Mouse (Mus musculus): ENCODE measurements around the gene Slc35f4. TPM values are rescaled to one million over a fixed set of nuclear protein-coding genes. Genes with fewer than 3 reads are reported as not detected.
A peak's percentile ranks its signal among the peaks of the same experiment; 100 is the strongest.

Gene Slc35f4
- polyA plus RNA-seq (2016; fragmentation: Nextera tagmentation; extraction: Ambion mirVana), result 0.57 and 0.65 TPM in 2 replicates

- no peak; the same call in 1 of the 2 replicates for ATAC-seq (ENCODE audit: low FRiP score)
- H3K4me2 ChIP-seq, result peak within 1 kb of the TSS; percentile 97
- no peak within 1 kb of the TSS for H3K27ac ChIP-seq
- WGBS, result 5% methylated on average over 6 of the region's 6 CpGs
- H3K9me3 ChIP-seq, result no peaks in the 10 kb centered on the region
- H3K4me3 ChIP-seq (replicated peaks), result peak within 1 kb of the TSS; percentile 48
- H3K4me1 ChIP-seq, result peaks cover 11% of the 10 kb centered on the region
- no peaks in the 10 kb centered on the region for H3K36me3 ChIP-seq (replicated peaks)
- H3K27me3 ChIP-seq, result peaks cover 10% of the 10 kb centered on the region; the same call in 1 of the 2 replicates
- peak within 1 kb of the TSS; percentile 44; the same call in 1 of the 2 replicates for H3K9ac ChIP-seq
Observed at GRCm38 (mm10) chr14:49525931-49526291, at the start of gene Slc35f4. Slc35f4 (minus strand) TSS chr14:49526046.

GRCm38 (mm10) chr14:49568369-49568768 lies 42.5 kb upstream of the Slc35f4 start:
- no peaks in the 10 kb centered on the region for H3K27me3 ChIP-seq
- no peaks in the 10 kb centered on the region for H3K4me1 ChIP-seq
- H3K9me3 ChIP-seq, result no peaks in the 10 kb centered on the region
- no peak for ATAC-seq (ENCODE audit: low FRiP score)
- H3K4me2 ChIP-seq, result no peak overlapping the region
- H3K9ac ChIP-seq, result no peak overlapping the region
- no peaks in the 10 kb centered on the region for H3K36me3 ChIP-seq (replicated peaks)
- H3K4me3 ChIP-seq (replicated peaks), result no peak overlapping the region
- H3K27ac ChIP-seq, result no peak overlapping the region

- WGBS, result 80% methylated on average over 2 of the region's 2 CpGs
- Histone ChIP-seq H3K4me1 (no peaks in the 10 kb centered on the region), H3K4me2 (no peak overlapping the region), H3K9ac (no peak overlapping the region), H3K4me3 (replicated peaks) (no peak overlapping the region), H3K36me3 (replicated peaks) (no peaks in the 10 kb centered on the region), H3K9me3 (no peaks in the 10 kb centered on the region), H3K27ac (no peak overlapping the region), H3K27me3 (no peaks in the 10 kb centered on the region)
- ATAC-seq (ENCODE audit: low FRiP score), result no peak
Observed at GRCm38 (mm10) chr14:49560706-49561105, 34.9 kb upstream of the Slc35f4 start.

GRCm38 (mm10) chr14:49540104-49540503 lies 14.3 kb upstream of the Slc35f4 start:
- no peak for ATAC-seq (ENCODE audit: low FRiP score)
- WGBS, result 42% methylated on average over 1 of the region's 1 CpGs
- Histone ChIP-seq H3K9me3 (no peaks in the 10 kb centered on the region), H3K27me3 (no peaks in the 10 kb centered on the region), H3K9ac (no peak overlapping the region), H3K4me3 (replicated peaks) (no peak overlapping the region), H3K36me3 (replicated peaks) (no peaks in the 10 kb centered on the region), H3K4me1 (no peaks in the 10 kb centered on the region), H3K27ac (no peak overlapping the region), H3K4me2 (no peak overlapping the region)

DNA sequence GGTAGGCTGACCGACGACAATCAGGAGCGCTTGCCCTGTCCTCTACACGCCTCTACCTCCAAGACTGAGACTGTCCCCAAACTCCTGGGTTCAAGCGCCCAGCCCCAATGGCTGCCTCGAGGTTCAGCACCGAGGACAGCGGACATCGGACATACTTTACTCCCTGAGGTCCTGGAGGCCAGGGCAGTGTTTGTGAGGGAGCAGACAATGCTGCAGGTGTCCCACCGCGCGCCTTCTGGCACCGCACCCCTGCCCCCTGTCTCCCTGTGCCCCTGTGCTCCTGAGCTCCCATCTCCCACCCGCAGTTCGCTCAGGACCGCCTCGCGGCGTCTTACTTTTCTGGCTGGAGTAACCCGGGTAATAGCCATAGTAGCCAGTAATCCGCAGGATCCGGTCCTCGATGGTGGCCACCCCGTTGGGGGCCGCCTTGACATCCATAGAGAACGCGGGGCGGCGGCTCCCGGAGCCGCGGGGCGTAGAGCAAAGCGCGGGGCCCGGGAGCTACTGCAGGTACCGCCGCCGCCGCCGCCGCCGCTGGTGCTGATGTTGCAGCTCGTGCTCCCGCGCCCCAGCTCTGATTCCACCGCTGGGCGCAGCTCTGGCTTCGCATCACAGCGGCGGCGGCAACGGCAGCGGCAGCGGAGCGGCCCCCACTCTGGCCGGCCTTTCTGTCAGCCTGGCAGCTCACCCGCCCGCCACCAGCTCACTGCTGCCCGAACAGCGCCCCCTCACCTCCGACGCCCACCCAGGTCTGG lies 493 bp downstream of the Slc35f4 start:
- ATAC-seq (ENCODE audit: low FRiP score), result peak; percentile 86
- Histone ChIP-seq H3K9me3 (no peaks in the 10 kb centered on the region), H3K27ac (no peak overlapping the region)

GRCm38 (mm10) chr14:49524665-49525064 lies 1.2 kb downstream of the Slc35f4 start:
- no peak overlapping the region for H3K27ac ChIP-seq
- peaks cover 11% of the 10 kb centered on the region for H3K4me1 ChIP-seq
- H3K36me3 ChIP-seq (replicated peaks), result no peaks in the 10 kb centered on the region
- H3K9ac ChIP-seq, result no peak overlapping the region; the same call in 1 of the 2 replicates
- 71% methylated on average over 8 of the region's 8 CpGs for WGBS
- peak overlapping the region; percentile 97 for H3K4me2 ChIP-seq
- H3K27me3 ChIP-seq, result peaks cover 10% of the 10 kb centered on the region; the same call in 1 of the 2 replicates
- H3K9me3 ChIP-seq, result no peaks in the 10 kb centered on the region
- H3K4me3 ChIP-seq (replicated peaks), result peak overlapping the region; percentile 48
- peak; percentile 25; the same call in 1 of the 2 replicates for ATAC-seq (ENCODE audit: low FRiP score)

More for the DNA sequence above, 493 bp downstream of the Slc35f4 start:
- H3K36me3 ChIP-seq (replicated peaks), result no peaks in the 10 kb centered on the region
- peak overlapping the region; percentile 44; the same call in 1 of the 2 replicates for H3K9ac ChIP-seq
- H3K4me1 ChIP-seq, result peaks cover 11% of the 10 kb centered on the region
- peak overlapping the region; percentile 97 for H3K4me2 ChIP-seq
- 1% methylated on average over 36 of the region's 63 CpGs for WGBS
- peaks cover 10% of the 10 kb centered on the region; the same call in 1 of the 2 replicates for H3K27me3 ChIP-seq
- peak overlapping the region; percentile 48 for H3K4me3 ChIP-seq (replicated peaks)

GRCm38 (mm10) chr14:49515096-49515665 lies 10.7 kb downstream of the Slc35f4 start:
- H3K27ac ChIP-seq, result no peak overlapping the region
- H3K4me2 ChIP-seq, result no peak overlapping the region
- WGBS, result 85% methylated on average over 2 of the region's 2 CpGs
- no peaks in the 10 kb centered on the region for H3K27me3 ChIP-seq
- ATAC-seq (ENCODE audit: low FRiP score), result no peak
- no peaks in the 10 kb centered on the region for H3K9me3 ChIP-seq
- no peaks in the 10 kb centered on the region for H3K36me3 ChIP-seq (replicated peaks)
- no peak overlapping the region for H3K9ac ChIP-seq
- H3K4me3 ChIP-seq (replicated peaks), result no peak overlapping the region
- no peaks in the 10 kb centered on the region for H3K4me1 ChIP-seq

- Histone ChIP-seq H3K9me3 (no peaks in the 10 kb centered on the region), H3K4me3 (replicated peaks) (no peak overlapping the region), H3K36me3 (replicated peaks) (no peaks in the 10 kb centered on the region), H3K27ac (no peak overlapping the region), H3K9ac (no peak overlapping the region), H3K27me3 (no peaks in the 10 kb centered on the region), H3K4me1 (no peaks in the 10 kb centered on the region), H3K4me2 (no peak overlapping the region)
- 76% methylated on average over 2 of the region's 2 CpGs for whole genome bisulfite sequencing
- no peak for ATAC-seq (ENCODE audit: low FRiP score)
Observed at GRCm38 (mm10) chr14:49514137-49514536, 11.7 kb downstream of the Slc35f4 start.

DNA sequence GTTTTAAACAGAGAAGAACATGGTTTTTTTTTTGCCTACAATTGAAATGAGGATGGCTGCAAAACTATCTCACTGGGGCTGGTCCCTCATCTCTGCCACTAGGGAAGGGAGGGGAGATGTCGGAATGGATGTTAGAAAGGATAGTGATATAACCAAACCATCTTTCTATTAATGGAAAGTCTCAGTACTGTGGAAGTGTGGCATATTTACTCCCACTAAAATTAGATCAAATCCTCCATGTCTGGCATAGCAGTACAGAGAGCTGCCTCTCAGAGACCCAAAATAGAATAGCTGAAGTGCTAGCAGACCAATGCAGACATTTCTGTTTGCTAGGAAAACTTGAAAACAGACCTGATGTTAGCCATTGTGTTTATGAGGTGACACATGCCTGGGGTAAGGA lies 30.7 kb downstream of the Slc35f4 start:
- no peaks in the 10 kb centered on the region for H3K36me3 ChIP-seq (replicated peaks)
- no peak for ATAC-seq (ENCODE audit: low FRiP score)
- H3K27me3 ChIP-seq, result no peaks in the 10 kb centered on the region
- H3K27ac ChIP-seq, result no peak overlapping the region
- H3K9me3 ChIP-seq, result no peaks in the 10 kb centered on the region
- H3K4me2 ChIP-seq, result no peak overlapping the region
- H3K9ac ChIP-seq, result no peak overlapping the region
- WGBS, result 94% methylated on average over 1 of the region's 1 CpGs
- no peaks in the 10 kb centered on the region for H3K4me1 ChIP-seq
- H3K4me3 ChIP-seq (replicated peaks), result no peak overlapping the region

DNA sequence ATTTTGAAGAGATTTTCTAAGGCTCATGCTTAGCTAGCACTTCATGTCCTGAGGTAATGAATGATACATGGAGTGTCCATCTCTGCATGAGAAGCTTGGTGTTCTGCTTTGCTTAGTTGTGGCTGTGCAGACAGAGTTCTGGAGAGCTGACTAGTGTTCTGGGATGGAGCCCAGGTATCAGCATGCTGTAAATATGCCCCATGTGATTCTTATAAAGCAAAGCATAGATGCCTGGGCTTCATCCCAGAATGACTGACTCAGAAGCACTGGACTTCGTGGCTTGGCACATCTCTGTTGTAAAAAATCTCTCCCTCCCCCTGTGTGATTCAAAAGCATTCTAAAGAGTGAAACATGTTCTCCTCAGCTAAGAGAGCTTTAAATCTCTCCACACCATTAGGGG lies 32.1 kb downstream of the Slc35f4 start:
- no peaks in the 10 kb centered on the region for H3K36me3 ChIP-seq (replicated peaks)
- no peaks in the 10 kb centered on the region for H3K9me3 ChIP-seq
- no peak for ATAC-seq (ENCODE audit: low FRiP score)
- H3K27ac ChIP-seq, result no peak overlapping the region
- 63% methylated on average over 1 of the region's 1 CpGs for WGBS
- no peak overlapping the region for H3K9ac ChIP-seq
- no peaks in the 10 kb centered on the region for H3K4me1 ChIP-seq
- no peak overlapping the region for H3K4me2 ChIP-seq
- no peak overlapping the region for H3K4me3 ChIP-seq (replicated peaks)
- H3K27me3 ChIP-seq, result no peaks in the 10 kb centered on the region

DNA sequence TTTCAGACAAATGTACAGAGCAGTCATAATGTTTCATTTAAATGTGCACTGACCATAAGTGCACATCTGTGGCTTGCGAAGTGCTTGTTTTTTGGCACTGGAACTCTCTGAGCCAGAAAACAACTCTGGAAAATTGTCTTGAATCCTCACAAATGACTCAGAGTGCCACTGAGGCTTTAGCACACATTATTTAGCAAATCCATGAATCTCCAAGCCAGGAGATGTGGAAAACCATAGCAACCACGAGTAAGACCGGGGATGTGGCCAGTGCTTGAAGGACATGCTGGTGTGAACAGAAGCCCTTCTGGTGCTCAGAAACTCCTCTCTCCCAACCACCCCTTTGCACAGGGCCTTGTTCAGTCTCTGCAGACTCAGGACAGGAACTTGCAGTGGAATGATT lies 33.3 kb downstream of the Slc35f4 start:
- no peak overlapping the region for H3K9ac ChIP-seq
- no peak overlapping the region for H3K4me2 ChIP-seq
- no peaks in the 10 kb centered on the region for H3K36me3 ChIP-seq (replicated peaks)
- no peaks in the 10 kb centered on the region for H3K27me3 ChIP-seq
- no peaks in the 10 kb centered on the region for H3K4me1 ChIP-seq
- no peak overlapping the region for H3K4me3 ChIP-seq (replicated peaks)
- 84% methylated on average over 3 of the region's 3 CpGs for WGBS
- no peaks in the 10 kb centered on the region for H3K9me3 ChIP-seq
- ATAC-seq (ENCODE audit: low FRiP score), result no peak
- no peak overlapping the region for H3K27ac ChIP-seq

- no peak overlapping the region for H3K4me2 ChIP-seq
- no peaks in the 10 kb centered on the region for H3K36me3 ChIP-seq (replicated peaks)
- no peak overlapping the region for H3K27ac ChIP-seq
- H3K4me1 ChIP-seq, result no peaks in the 10 kb centered on the region
- H3K9me3 ChIP-seq, result no peaks in the 10 kb centered on the region
- no peak overlapping the region for H3K9ac ChIP-seq
- no peaks in the 10 kb centered on the region for H3K27me3 ChIP-seq
- WGBS, result 86% methylated on average over 2 of the region's 2 CpGs
- ATAC-seq (ENCODE audit: low FRiP score), result no peak
- H3K4me3 ChIP-seq (replicated peaks), result no peak overlapping the region
Observed at GRCm38 (mm10) chr14:49476602-49477001, 49.2 kb downstream of the Slc35f4 start.

DNA sequence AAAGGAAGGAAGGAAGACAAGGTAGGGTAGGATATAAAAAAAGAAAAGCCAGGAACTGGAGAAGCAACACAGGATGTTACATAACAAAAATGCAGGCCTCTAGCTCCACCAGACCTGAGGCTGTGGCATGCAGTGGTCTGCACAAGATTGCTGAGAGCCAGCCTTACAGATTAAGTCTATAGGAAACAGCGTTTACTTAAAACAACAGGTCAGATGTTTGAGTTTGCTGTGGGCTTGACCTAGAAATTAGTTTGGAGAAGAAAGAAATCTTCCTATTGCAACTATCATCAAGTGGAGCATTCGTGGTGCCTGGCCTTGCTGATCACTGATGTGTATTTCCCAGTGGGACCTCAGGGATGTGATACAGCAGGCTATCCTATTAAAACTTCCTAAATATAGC lies 64.1 kb downstream of the Slc35f4 start:
- Histone ChIP-seq H3K36me3 (replicated peaks) (no peaks in the 10 kb centered on the region), H3K4me2 (no peak overlapping the region), H3K4me3 (replicated peaks) (no peak overlapping the region), H3K27ac (no peak overlapping the region), H3K9me3 (no peaks in the 10 kb centered on the region), H3K9ac (no peak overlapping the region), H3K27me3 (no peaks in the 10 kb centered on the region), H3K4me1 (no peaks in the 10 kb centered on the region)
- WGBS, result 88% methylated on average over 2 of the region's 2 CpGs
- ATAC-seq (ENCODE audit: low FRiP score), result no peak
